ENCODE assay signal across 15 mouse cellular contexts in genomic region chr13:45108851-45109390, GRCm38 (mm10). TPM values are rescaled to one million over a fixed set of nuclear protein-coding genes. Genes with fewer than 3 reads are reported as not detected.
DNase-seq lines count a peak whose midpoint lies in the region; ATAC-seq lines count a peak whose summit lies in the region.
"Had no signal": no experiment of that assay in that cellular context is flagged by ENCODE, and none has a peak within 500 bp of the region (broad histone marks: within the 10 kb centered on the region; RNA-seq: fewer than 3 reads in every experiment).

No protein-coding gene starts in this region.

- no peak for ATAC-seq in heart, embryonic 12.5 days (ENCODE audit: insufficient number of reproducible peaks, low FRiP score)
- ATAC-seq: Patski had no signal

- H3K9me3 ChIP-seq in heart, embryonic 12.5 days (replicated peaks), result no peaks in the 10 kb centered on the region
- H3K9me3 ChIP-seq in megakaryocyte, embryonic 14.5 days, result no peaks in the 10 kb centered on the region
- H3K9me3 ChIP-seq: forebrain, embryonic 10.5 days; liver, embryonic 13.5 days had no signal

- H3K4me1 ChIP-seq in heart, embryonic 12.5 days (replicated peaks), result no peaks in the 10 kb centered on the region
- H3K4me1 ChIP-seq in megakaryocyte, embryonic 14.5 days, result peaks cover 57% of the 10 kb centered on the region
- H3K4me1 ChIP-seq: liver, embryonic 13.5 days had no signal

- peak; percentile 13 to 23 for DNase-seq in heart, postnatal 10 days
- DNase-seq in A20 (ENCODE audit: low read depth, low spot score), result peak; percentile 82
- peak; percentile 64 for DNase-seq in brain, adult 2 months (ENCODE audit: low read depth, low spot score)
- no peak for DNase-seq in retina, postnatal 1 day
- DNase-seq in kidney, adult 18-20 months, result no peak
- no peak for DNase-seq in urinary bladder, postnatal 10 days (ENCODE audit: low spot score)
- DNase-seq: cerebellum, adult 18-20 months; liver, embryonic 13.5 days; thymus, postnatal 25 days had no signal

- no peak overlapping the region for H3K27ac ChIP-seq in heart, embryonic 12.5 days (ENCODE audit: poor library complexity, severe bottlenecking)
- H3K27ac ChIP-seq: forebrain, embryonic 10.5 days; heart, adult 2 months had no signal

- 56% methylated on average over 7 of the region's 7 CpGs for WGBS in heart, embryonic 12.5 days

- intact Hi-C loops in heart, postnatal 10 days (cut with DNase I), result no loop called here

- H3K4me2 ChIP-seq in heart, embryonic 12.5 days, result no peak overlapping the region
- H3K4me2 ChIP-seq: liver, embryonic 13.5 days had no signal

- no peaks in the 10 kb centered on the region for H3K36me3 ChIP-seq in heart, embryonic 12.5 days
- H3K36me3 ChIP-seq in megakaryocyte, embryonic 14.5 days (replicated peaks; ENCODE audit: low read length), result no peaks in the 10 kb centered on the region
- H3K36me3 ChIP-seq: forebrain, embryonic 10.5 days; liver, embryonic 13.5 days had no signal

- H3K9ac ChIP-seq in heart, embryonic 12.5 days, result no peak overlapping the region
- H3K9ac ChIP-seq: liver, embryonic 13.5 days had no signal

- no peak overlapping the region for H3K4me3 ChIP-seq in heart, embryonic 12.5 days
- H3K4me3 ChIP-seq in megakaryocyte, embryonic 14.5 days (replicated peaks), result peak overlapping the region; percentile 87
- H3K4me3 ChIP-seq: forebrain, embryonic 10.5 days; heart, adult 2 months; liver, embryonic 13.5 days had no signal

- H3K27me3 ChIP-seq in heart, embryonic 12.5 days (replicated peaks), result no peaks in the 10 kb centered on the region
- peaks cover 26% of the 10 kb centered on the region for H3K27me3 ChIP-seq in megakaryocyte, embryonic 14.5 days (replicated peaks)
- H3K27me3 ChIP-seq: Patski had no signal

RNA-seq across cellular contexts. Expression of gene Gm9817, which starts 30.4 kb away (rescaled TPM):
- under 1 TPM in 1 of 2 experiments, not detected in 1; 0.30 TPM for total RNA-seq in heart, postnatal 10 days (2021)
- polyA plus RNA-seq in heart, embryonic 12.5 days (2016; fragmentation: Nextera tagmentation; extraction: Ambion mirVana), result 0.09 and 0.13 TPM in 2 replicates
- not detected in 2 replicates for polyA plus RNA-seq in megakaryocyte, embryonic 14.5 days (2012; ENCODE audit: insufficient read depth, low replicate concordance)
- polyA plus RNA-seq: forebrain, embryonic 10.5 days; heart, adult 2 months; kidney, embryonic 16.5 days; liver, embryonic 13.5 days; Patski had no signal

Comparison
In these comparisons a context has a peak if more than half of its experiments do, and no peak if none do; other contexts are left out.
1. DNase-seq: peak in heart, postnatal 10 days (2 of 2), A20 (single experiment) and brain, adult 2 months (single experiment); none in retina, postnatal 1 day (single experiment), kidney, adult 18-20 months (single experiment) and urinary bladder, postnatal 10 days (single experiment).